Mouse (Mus musculus) embryonic fibroblast, embryonic 13.5 days (primary cell): ENCODE measurements around the gene Tirap.

Experiments used
- CTCF ChIP-seq: IDR thresholded peaks from 2 replicates; pipeline ENCODE4 v1.5.1; 2011; ENCODE audit warnings: mild to moderate bottlenecking, control low read depth, low read length, moderate library complexity, borderline replicate concordance; ENCODE audit not compliant: insufficient read depth
- POLR2A ChIP-seq: IDR thresholded peaks from 2 replicates; pipeline ENCODE4 v1.6.1; 2011; ENCODE audit warnings: low read depth, mild to moderate bottlenecking, control low read depth, low read length, moderate library complexity

- TF ChIP-seq CTCF (no peak), POLR2A (no peak)
These were observed 47.3 kb upstream of the Tirap start for GRCm38 (mm10) chr9:35247405-35247804.
